Mouse (Mus musculus) ES-Bruce4 (cell line): Measurements from ENCODE around the gene Pbld2. TPM values are rescaled to one million over a fixed set of nuclear protein-coding genes. Genes with fewer than 3 reads are reported as not detected.

Experiments
- H3K27ac ChIP-seq: 2 replicates; pipeline ENCODE4 v1.5.1; 2012; ENCODE audit warnings: low read length, inconsistent platforms; ENCODE audit not compliant: insufficient read depth
- H3K27me3 ChIP-seq: 2 replicates; pipeline ENCODE4 v1.6.1; 2012; ENCODE audit warnings: mild to moderate bottlenecking, low read length, inconsistent platforms; ENCODE audit not compliant: control insufficient read depth, poor library complexity, insufficient read depth, severe bottlenecking
- H3K36me3 ChIP-seq: 2 replicates; pipeline ENCODE4 v1.6.1; 2012; ENCODE audit warnings: inconsistent platforms, mild to moderate bottlenecking, low read length, moderate library complexity; ENCODE audit not compliant: control insufficient read depth, poor library complexity, insufficient read depth, severe bottlenecking
- H3K4me1 ChIP-seq: one replicate; pipeline ENCODE4 v1.8.1; 2011; ENCODE audit warnings: low read length; ENCODE audit not compliant: control insufficient read depth, insufficient read depth
- H3K4me3 ChIP-seq: 2 replicates; pipeline ENCODE4 v1.5.1; 2011; ENCODE audit warnings: low read depth, mild to moderate bottlenecking, low read length
- H3K9ac ChIP-seq: 2 replicates; pipeline ENCODE4 v1.6.1; 2012; ENCODE audit warnings: low read depth, mild to moderate bottlenecking, inconsistent platforms; ENCODE audit not compliant: poor library complexity, severe bottlenecking
- H3K9me3 ChIP-seq: replicated peaks from 2 replicates; pipeline ENCODE4 v1.6.1; 2012; ENCODE audit warnings: mild to moderate bottlenecking, low read length, inconsistent platforms; ENCODE audit not compliant: control insufficient read depth, poor library complexity, insufficient read depth, severe bottlenecking
- CTCF ChIP-seq: IDR thresholded peaks from one replicate; pipeline ENCODE4 v1.8.1; 2011; ENCODE audit warnings: low read depth, low read length
- EP300 ChIP-seq: IDR thresholded peaks from 2 replicates; pipeline ENCODE4 v1.6.1; 2011; ENCODE audit warnings: low read depth, low read length; ENCODE audit not compliant: insufficient read depth
- POLR2A ChIP-seq: IDR thresholded peaks from one replicate; pipeline ENCODE4 v1.8.1; 2011; ENCODE audit warnings: low read length; ENCODE audit not compliant: insufficient read depth
- polyA plus RNA-seq: library from polyadenylated mRNA; stranded (reverse); fragments of >200 nt; gene quantifications from 2 replicates; pipeline ENCODE4 v1.2.4, GENCODE M21; 2011; ENCODE audit warnings: low read depth; ENCODE audit not compliant: missing spikeins, insufficient read depth, insufficient read length

The Pbld2 gene
- polyA plus RNA-seq, 1 experiment = 1.3 TPM

DNA sequence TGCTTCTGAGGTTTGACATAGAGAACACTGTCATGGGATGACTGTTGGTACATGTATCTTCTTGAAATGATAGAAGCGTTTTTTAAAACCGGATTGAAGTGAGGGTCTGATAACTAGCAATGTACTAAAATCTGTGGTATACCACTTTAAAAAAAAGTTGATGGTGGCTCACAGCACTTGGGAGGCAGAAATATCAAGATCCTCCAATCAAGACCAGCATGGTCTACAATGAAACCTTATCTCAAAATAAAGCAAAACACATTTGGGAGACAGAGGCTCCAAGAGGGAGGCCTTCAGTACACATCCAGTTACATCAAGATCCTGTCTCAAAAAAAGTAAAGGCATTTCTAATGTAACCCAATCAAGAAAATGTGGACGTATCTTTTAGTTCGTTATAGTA, 2.4 kb upstream of the Pbld2 start:
- H3K9me3 ChIP-seq = no peaks in the 10 kb centered on the region
- H3K36me3 ChIP-seq = peaks cover 18% of the 10 kb centered on the region
- H3K4me3 ChIP-seq = no peak overlapping the region
- H3K9ac ChIP-seq = peak overlapping the region; percentile 99
- H3K27me3 ChIP-seq = no peaks in the 10 kb centered on the region
- peaks cover 2% of the 10 kb centered on the region for H3K4me1 ChIP-seq
- TF ChIP-seq POLR2A (no peak), EP300 (no peak), CTCF (no peak)
- no peak overlapping the region for H3K27ac ChIP-seq

DNA sequence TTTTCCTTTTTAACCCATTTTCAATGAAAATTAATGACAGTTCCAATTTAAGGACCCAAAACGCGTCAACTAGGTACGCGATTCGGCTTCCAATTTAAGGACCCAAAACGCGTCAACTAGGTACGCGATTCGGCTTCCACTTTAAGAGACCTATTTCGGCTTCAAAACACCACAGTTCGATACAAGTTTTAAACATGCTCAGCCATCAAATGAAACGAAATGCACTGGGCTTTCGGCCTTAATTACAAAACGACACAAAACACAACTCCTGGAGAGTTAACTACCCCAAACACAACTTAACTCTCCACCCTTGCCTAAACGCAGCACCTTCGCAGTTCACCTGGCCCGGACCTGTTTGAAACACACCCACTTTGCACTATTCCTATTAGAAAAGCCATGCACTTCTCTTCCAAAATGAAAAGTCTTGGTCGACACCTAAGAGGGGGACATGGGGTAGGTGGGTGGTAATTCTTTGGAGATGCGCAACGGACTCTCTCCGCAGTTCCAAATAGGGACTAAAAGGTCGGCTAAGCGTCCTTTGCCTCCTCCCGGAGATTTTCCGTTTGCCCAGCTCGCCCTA, 1.5 kb upstream of the Pbld2 start:
- H3K4me1 ChIP-seq = peaks cover 2% of the 10 kb centered on the region
- H3K9me3 ChIP-seq = no peaks in the 10 kb centered on the region
- no peak overlapping the region for H3K27ac ChIP-seq

DNA sequence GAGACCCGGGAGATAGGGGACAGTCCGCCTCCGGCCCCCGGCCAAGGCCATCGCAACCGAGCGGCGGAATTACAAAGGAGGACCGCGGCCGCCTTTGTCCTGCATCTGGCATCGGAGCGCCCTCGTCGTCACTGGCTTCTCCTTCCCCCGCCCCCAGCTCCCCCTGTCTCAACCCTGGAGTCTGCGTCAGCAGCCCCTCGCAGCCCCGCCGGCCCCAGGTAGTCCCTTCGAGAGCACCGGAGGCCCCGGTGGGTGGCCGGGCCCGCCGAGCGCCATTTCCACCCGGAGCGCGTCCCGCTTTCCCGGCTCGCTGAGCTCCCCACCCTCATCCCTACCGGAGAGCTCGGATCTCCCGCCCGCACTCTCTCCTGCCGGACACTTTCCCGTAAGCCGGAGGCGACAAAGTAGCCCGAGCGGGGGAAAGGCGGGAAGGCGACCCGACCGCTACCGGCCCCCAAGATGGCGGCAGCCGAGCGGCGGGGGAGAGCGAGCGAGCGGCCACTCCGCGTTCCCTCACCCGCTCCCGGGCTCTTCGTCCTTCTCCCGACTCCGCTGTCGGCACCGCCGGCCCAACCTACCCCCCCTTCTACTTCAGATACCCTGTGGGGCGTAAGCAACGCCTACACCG, 880 bp upstream of the Pbld2 start:
- Histone ChIP-seq H3K4me1 (peaks cover 2% of the 10 kb centered on the region), H3K27me3 (no peaks in the 10 kb centered on the region), H3K9ac (peak overlapping the region; percentile 99), H3K4me3 (peak overlapping the region; percentile 83), H3K36me3 (peaks cover 5% of the 10 kb centered on the region; the same call in 1 of the 2 replicates), H3K9me3 (no peaks in the 10 kb centered on the region), H3K27ac (peak overlapping the region; percentile 76)
- TF ChIP-seq POLR2A (no peak), CTCF (no peak), EP300 (no peak)

More for the DNA sequence above, 1.5 kb upstream of the Pbld2 start:
- Histone ChIP-seq H3K9ac (peak overlapping the region; percentile 99), H3K36me3 (peaks cover 9% of the 10 kb centered on the region), H3K4me3 (peak overlapping the region; percentile 83), H3K27me3 (no peaks in the 10 kb centered on the region)
- TF ChIP-seq EP300 (no peak), CTCF (no peak)

DNA sequence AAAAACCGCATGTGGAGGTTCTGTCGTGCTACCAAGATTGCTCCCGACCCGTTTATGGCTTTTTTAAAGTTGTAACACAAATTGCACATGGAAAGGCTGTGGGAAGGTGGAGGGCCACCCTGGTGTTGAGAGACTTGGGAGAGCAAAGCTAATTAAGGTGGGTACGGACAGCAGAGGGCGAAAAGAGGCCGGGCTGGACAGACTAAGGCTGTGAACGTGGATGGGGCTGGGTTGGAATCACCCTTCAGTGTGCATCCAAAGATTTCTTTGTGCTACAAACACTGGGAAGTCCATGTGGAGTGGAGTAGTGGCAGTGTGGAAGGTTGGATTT, 430 bp downstream of the Pbld2 start:
- TF ChIP-seq EP300 = no peak
- TF ChIP-seq POLR2A = no peak
- TF ChIP-seq CTCF = peak; percentile 20
- Histone ChIP-seq H3K4me1 (peaks cover 2% of the 10 kb centered on the region), H3K9me3 (no peaks in the 10 kb centered on the region), H3K27ac (peak overlapping the region; percentile 80), H3K36me3 (no peaks in the 10 kb centered on the region; the same call in 1 of the 2 replicates), H3K27me3 (no peaks in the 10 kb centered on the region), H3K9ac (peak overlapping the region; percentile 81), H3K4me3 (peak overlapping the region; percentile 86)

DNA sequence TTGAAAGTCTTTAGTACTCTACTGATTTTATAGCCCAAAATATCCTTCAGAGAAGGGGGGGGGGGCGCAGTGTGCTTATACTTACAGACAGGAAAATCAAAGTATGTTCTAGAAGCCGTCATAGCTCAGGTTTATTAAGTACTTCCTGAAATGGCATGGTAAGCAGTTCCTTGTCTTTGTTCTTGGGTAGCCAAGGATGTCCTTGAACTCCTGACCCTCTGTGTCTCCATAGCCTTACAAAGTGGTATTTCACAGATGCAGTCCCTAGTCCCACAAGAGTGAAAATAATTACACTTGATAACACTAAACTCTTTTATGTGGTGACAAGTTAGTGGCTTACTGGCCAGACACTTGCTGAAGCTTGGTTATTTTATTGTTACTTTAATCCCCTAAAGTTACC, 901 bp downstream of the Pbld2 start:
- no peak for TF ChIP-seq EP300
- no peak for TF ChIP-seq CTCF
- no peak for TF ChIP-seq POLR2A
- Histone ChIP-seq H3K9ac (peak overlapping the region; percentile 81), H3K9me3 (no peaks in the 10 kb centered on the region), H3K27me3 (no peaks in the 10 kb centered on the region), H3K4me1 (peaks cover 2% of the 10 kb centered on the region), H3K4me3 (no peak overlapping the region; the same call in 1 of the 2 replicates), H3K36me3 (no peaks in the 10 kb centered on the region), H3K27ac (no peak overlapping the region; the same call in 1 of the 2 replicates)

DNA sequence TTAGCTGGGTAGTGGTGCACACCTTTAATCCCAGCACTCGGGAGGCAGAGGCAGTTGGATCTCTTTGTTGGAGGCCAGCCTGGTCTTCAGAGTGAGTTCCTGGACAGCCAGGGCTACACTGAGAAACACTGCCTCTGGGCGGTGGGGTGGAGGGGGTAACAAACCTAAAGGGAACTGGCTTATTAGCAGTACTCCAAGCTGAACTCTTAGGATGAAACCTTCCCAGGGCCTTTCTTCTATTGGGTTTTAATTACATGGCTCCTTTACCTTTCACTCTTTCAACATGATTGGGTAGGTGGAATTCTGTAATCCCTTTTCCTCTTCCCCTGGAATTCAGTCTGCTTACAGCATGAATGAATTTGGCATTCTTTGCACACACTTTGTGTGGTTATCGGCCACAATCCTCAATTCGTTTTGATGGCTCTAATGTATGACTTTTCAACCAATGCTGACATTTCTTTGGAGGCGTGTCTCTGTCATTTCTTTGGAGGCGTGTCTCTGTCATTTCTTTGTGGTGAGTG, 1.4 kb downstream of the Pbld2 start:
- no peak overlapping the region for H3K27ac ChIP-seq
- H3K9me3 ChIP-seq = no peaks in the 10 kb centered on the region
- no peaks in the 10 kb centered on the region for H3K27me3 ChIP-seq
- TF ChIP-seq CTCF (no peak), EP300 (no peak), POLR2A (no peak)
- no peak overlapping the region for H3K4me3 ChIP-seq
- H3K4me1 ChIP-seq = peaks cover 2% of the 10 kb centered on the region
- no peak overlapping the region for H3K9ac ChIP-seq
- H3K36me3 ChIP-seq = no peaks in the 10 kb centered on the region
